Mouse (Mus musculus): ENCODE measurements at regions not wholly inside any gene's neighbourhood (a gene's known extent, or its start where the extent isn't known, plus 50 kb on each side); places are given as distances from the start of the nearest gene placed in this dataset.

DNA sequence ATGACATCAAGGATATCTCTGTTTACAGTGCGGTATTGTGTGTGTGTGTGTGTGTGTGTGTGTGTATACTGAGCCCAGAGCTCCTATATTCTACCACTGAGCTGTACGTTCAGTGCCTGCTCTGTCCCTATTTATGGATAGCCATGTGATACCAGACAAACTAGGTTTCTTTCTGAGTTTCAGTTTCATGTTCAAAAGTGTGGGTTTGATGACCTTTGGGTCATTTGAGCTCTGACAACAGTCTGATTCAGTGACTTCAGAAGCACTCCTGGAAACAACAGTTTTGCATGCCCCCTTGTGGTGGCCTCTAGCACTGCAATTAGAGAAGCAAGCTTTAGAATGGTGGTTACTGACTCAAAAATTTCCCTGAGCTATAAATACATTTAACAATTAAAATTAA lies 50.9 kb upstream of the Tent2 start:
- H3K4me3 ChIP-seq (ENCODE audit: low read depth, low read length): no peak overlapping the region
- H3K9me3 ChIP-seq (ENCODE audit: low read length): no peaks in the 10 kb centered on the region
- H3K27me3 ChIP-seq (ENCODE audit: insufficient read depth, low read length): no peaks in the 10 kb centered on the region
- H3K9ac ChIP-seq (replicated peaks): no peak overlapping the region
- no peaks in the 10 kb centered on the region for H3K36me3 ChIP-seq (replicated peaks; ENCODE audit: insufficient read depth, low read length)
- peak overlapping the region; percentile 52 for H3K27ac ChIP-seq (ENCODE audit: low read depth)
- DNase-seq: peak; percentile 86
- ATAC-seq: peak; percentile 89
- no peaks in the 10 kb centered on the region for H3K4me1 ChIP-seq (ENCODE audit: insufficient read depth)
- TF ChIP-seq CTCF (IDR thresholded peaks at IDR 0.05; ENCODE audit: low read depth) (peak; percentile 91), EP300 (IDR thresholded peaks at IDR 0.05; ENCODE audit: low read depth) (no peak)
- 60% methylated on average over 2 of the region's 2 CpGs for WGBS (ENCODE audit: insufficient replicate concordance)
- no peak overlapping the region for H3K4me2 ChIP-seq (ENCODE audit: low read depth, low read length)

DNA sequence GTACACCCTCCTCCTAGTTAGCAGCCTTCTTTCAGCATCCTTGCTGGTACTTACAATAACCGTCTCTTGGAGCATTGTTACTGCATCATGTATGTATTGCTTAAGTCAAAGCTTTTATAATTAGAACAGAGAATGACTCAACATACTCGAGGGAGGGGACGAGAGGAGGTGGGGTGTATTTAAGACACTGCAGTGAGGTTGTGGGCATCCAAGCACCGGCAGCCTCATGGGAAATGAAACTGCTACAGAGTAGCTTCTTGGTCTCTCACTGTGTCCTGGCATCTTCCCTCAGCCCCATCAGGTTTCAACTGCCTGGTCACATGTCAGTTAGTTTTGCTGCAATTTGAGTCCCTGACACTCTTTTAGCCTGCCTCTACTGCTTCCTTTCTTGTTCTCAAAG lies 50.7 kb upstream of the Homer1 start:
- Histone ChIP-seq H3K4me1 (ENCODE audit: insufficient read depth) (no peaks in the 10 kb centered on the region), H3K4me2 (ENCODE audit: low read depth, low read length) (no peak overlapping the region), H3K27me3 (ENCODE audit: insufficient read depth, low read length) (no peaks in the 10 kb centered on the region), H3K9me3 (ENCODE audit: low read length) (no peaks in the 10 kb centered on the region), H3K27ac (ENCODE audit: low read depth) (no peak overlapping the region), H3K9ac (replicated peaks) (no peak overlapping the region), H3K4me3 (ENCODE audit: low read depth, low read length) (no peak overlapping the region), H3K36me3 (replicated peaks; ENCODE audit: insufficient read depth, low read length) (no peaks in the 10 kb centered on the region)
- DNase-seq (no peak), ATAC-seq (0 out of 2 replicates have a peak, but pooled peaks have one; percentile 15)
- TF ChIP-seq CTCF (IDR thresholded peaks at IDR 0.05; ENCODE audit: low read depth) (no peak), EP300 (IDR thresholded peaks at IDR 0.05; ENCODE audit: low read depth) (no peak)
- WGBS (ENCODE audit: insufficient replicate concordance): 66% methylated on average over 4 of the region's 4 CpGs
